Mouse (Mus musculus): ENCODE measurements around the gene Nup133.

Nup133 gene

GRCm38 (mm10) chr8:123891271-123891670, 57.8 kb downstream of the Nup133 start:
- in situ Hi-C loops (cut with MboI, MseI): loop anchor here (25.0 kb wide), 1 partner anchor 1996 kb away; the partner anchor contains the start of gene Pcnx2

- in situ Hi-C loops (cut with MboI, MseI): loop anchor here (25.0 kb wide), 1 partner anchor 1998 kb away; the partner anchor contains the start of gene Pcnx2
Observed at GRCm38 (mm10) chr8:123889797-123890196, 59.3 kb downstream of the Nup133 start.

- in situ Hi-C loops (cut with MboI, MseI): loop anchor here (25.0 kb wide), 1 partner anchor 1999 kb away; the partner anchor contains the start of gene Pcnx2
Observed at GRCm38 (mm10) chr8:123887956-123888355, 61.1 kb downstream of the Nup133 start.

- in situ Hi-C loops (cut with MboI, MseI): loop anchor here (25.0 kb wide), 1 partner anchor 2000 kb away; the partner anchor contains the start of gene Pcnx2
Observed at GRCm38 (mm10) chr8:123887163-123887562, 61.9 kb downstream of the Nup133 start.

- in situ Hi-C loops (cut with MboI, MseI): loop anchor here (25.0 kb wide), 1 partner anchor 2002 kb away; the partner anchor contains the start of gene Pcnx2
Observed at GRCm38 (mm10) chr8:123884721-123885565, 64.1 kb downstream of the Nup133 start.

- in situ Hi-C loops (cut with MboI, MseI): loop anchor here (25.0 kb wide), 1 partner anchor 2004 kb away; the partner anchor contains the start of gene Pcnx2
Observed at GRCm38 (mm10) chr8:123883094-123883493, 66.0 kb downstream of the Nup133 start.

- in situ Hi-C loops (cut with MboI, MseI): loop anchor here (25.0 kb wide), 1 partner anchor 2005 kb away; the partner anchor contains the start of gene Pcnx2
Observed at GRCm38 (mm10) chr8:123882412-123882811, 66.7 kb downstream of the Nup133 start.

GRCm38 (mm10) chr8:123880821-123881350, 68.2 kb downstream of the Nup133 start:
- in situ Hi-C loops (cut with MboI, MseI): loop anchor here (25.0 kb wide), 1 partner anchor 2006 kb away; the partner anchor contains the start of gene Pcnx2

- in situ Hi-C loops (cut with MboI, MseI): loop anchor here (25.0 kb wide), 1 partner anchor 2007 kb away; the partner anchor contains the start of gene Pcnx2
Observed at GRCm38 (mm10) chr8:123880271-123880670, 68.8 kb downstream of the Nup133 start.

- in situ Hi-C loops (cut with MboI, MseI): loop anchor here (25.0 kb wide), 1 partner anchor 2009 kb away; the partner anchor contains the start of gene Pcnx2
Observed at GRCm38 (mm10) chr8:123877865-123878264, 71.2 kb downstream of the Nup133 start.

GRCm38 (mm10) chr8:123874324-123874723, 74.7 kb downstream of the Nup133 start:
- in situ Hi-C loops (cut with MboI, MseI): loop anchor here (5.0 kb wide), 1 partner anchor 102 kb away; no protein-coding TSS in a partner anchor

GRCm38 (mm10) chr8:123873364-123873763, 75.7 kb downstream of the Nup133 start:
- in situ Hi-C loops (cut with MboI, MseI): loop anchor here (5.0 kb wide), 1 partner anchor 101 kb away; no protein-coding TSS in a partner anchor

- in situ Hi-C loops (cut with MboI, MseI): loop anchor here (5.0 kb wide), 1 partner anchor 100 kb away; no protein-coding TSS in a partner anchor
Observed at GRCm38 (mm10) chr8:123872048-123872447, 77.0 kb downstream of the Nup133 start.

- in situ Hi-C loops (cut with MboI, MseI): no loop called here
Observed at GRCm38 (mm10) chr8:123866971-123867370, 82.1 kb downstream of the Nup133 start.

GRCm38 (mm10) chr8:123865786-123866185, 83.3 kb downstream of the Nup133 start:
- in situ Hi-C loops (cut with MboI, MseI): no loop called here

- in situ Hi-C loops (cut with MboI, MseI): no loop called here
Observed at GRCm38 (mm10) chr8:123860386-123860785, 88.7 kb downstream of the Nup133 start.

- in situ Hi-C loops (cut with MboI, MseI): no loop called here
Observed at GRCm38 (mm10) chr8:123859648-123860259, 89.3 kb downstream of the Nup133 start, which contains the start of gene Ccsap. TSS of gene Ccsap (minus strand) at chr8:123860209.

GRCm38 (mm10) chr8:123858941-123859647, 90.0 kb downstream of the Nup133 start:
- in situ Hi-C loops (cut with MboI, MseI): no loop called here

- in situ Hi-C loops (cut with MboI, MseI): no loop called here
Observed at GRCm38 (mm10) chr8:123858574-123858940, 90.5 kb downstream of the Nup133 start.

- in situ Hi-C loops (cut with MboI, MseI): no loop called here
Observed at GRCm38 (mm10) chr8:123857361-123857760, 91.7 kb downstream of the Nup133 start.
